Mouse (Mus musculus): Measurements from ENCODE around the gene Il12a.

DNA sequence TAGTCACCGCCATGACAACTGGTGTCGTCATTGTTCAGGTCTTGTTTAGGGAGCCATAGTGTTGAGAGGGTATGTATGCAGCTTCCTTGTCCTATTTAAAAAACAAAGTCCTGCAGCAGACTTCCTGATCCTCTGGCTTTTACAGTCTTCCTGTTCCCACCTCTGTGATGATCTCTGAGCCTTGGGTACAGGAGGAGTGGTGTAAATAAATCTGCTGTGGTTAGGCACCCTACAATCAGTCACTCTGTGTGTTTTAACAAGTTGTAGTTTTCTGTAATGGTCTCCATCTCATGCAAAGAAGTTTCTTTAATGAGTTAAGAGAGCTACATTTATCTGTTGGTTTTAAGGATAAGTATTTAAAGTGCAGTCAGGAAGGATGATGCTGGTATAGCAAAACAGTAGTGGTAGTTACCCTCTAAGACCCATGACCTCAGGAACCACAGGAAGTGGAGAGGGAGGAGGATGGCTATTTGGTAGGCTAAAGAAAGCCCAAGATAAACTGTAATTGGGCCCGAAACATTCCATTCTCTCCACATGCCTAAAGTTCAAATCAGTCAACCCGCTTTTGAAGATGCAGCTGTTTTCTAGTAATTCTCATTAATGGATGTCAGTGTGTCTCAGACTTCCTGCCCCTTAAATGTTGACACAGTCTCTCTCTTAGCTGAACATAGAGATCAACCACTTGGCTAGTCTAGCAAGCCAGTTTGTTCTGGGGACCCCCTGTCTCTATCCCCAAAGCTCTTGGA is 33.7 kb upstream of the Il12a start:
- no peak for TF ChIP-seq POLR2AphosphoS2 (IDR thresholded peaks at IDR 0.05; ENCODE audit: insufficient read length, low read depth)
- no peak for TF ChIP-seq POLR2A (IDR thresholded peaks at IDR 0.05; ENCODE audit: insufficient read length, low read depth)
- TF ChIP-seq MAX (IDR thresholded peaks at IDR 0.05; ENCODE audit: low read depth) = no peak
- TF ChIP-seq USF1 (IDR thresholded peaks at IDR 0.05; ENCODE audit: low read depth) = peak; percentile 2
- TF ChIP-seq REST (IDR thresholded peaks at IDR 0.05; ENCODE audit: insufficient read depth, insufficient read length) = no peak
- TF ChIP-seq TCF12 (IDR thresholded peaks at IDR 0.05; ENCODE audit: insufficient read depth, poor library complexity, severe bottlenecking) = peak; percentile 3
- peak in 1 of 3 experiments; percentile 42 for TF ChIP-seq MYOG (IDR thresholded peaks at IDR 0.05; ENCODE audit: control insufficient read depth in 1 of 3, insufficient read depth in 1 of 3, insufficient read length in 2 of 3, low read depth in 2 of 3)
